Mouse (Mus musculus): ENCODE data around the gene Vav2. TPM values are rescaled to one million over a fixed set of nuclear protein-coding genes. Genes with fewer than 3 reads are reported as not detected.

The Vav2 gene
- polyA plus RNA-seq, 1 experiment: 48.0 TPM

GRCm38 (mm10) chr2:27311606-27312005 lies 115.2 kb downstream of the Vav2 start:
- H3K4me3 ChIP-seq (ENCODE audit: control insufficient read depth, insufficient read depth, low read length): no peak overlapping the region
- no peaks in the 10 kb centered on the region for H3K27me3 ChIP-seq (ENCODE audit: control insufficient read depth, insufficient read depth, low read length)
- TF ChIP-seq CTCF (IDR thresholded peaks at IDR 0.05; ENCODE audit: borderline replicate concordance, control insufficient read depth, extremely low read depth, insufficient read depth, low read length, poor library complexity): no peak
- TF ChIP-seq POLR2A (IDR thresholded peaks at IDR 0.05; ENCODE audit: control insufficient read depth, extremely low read depth, insufficient read depth, low read length, poor library complexity): no peak
- H3K27ac ChIP-seq (ENCODE audit: control insufficient read depth, insufficient read depth, low read length): no peak overlapping the region
- H3K4me1 ChIP-seq (replicated peaks; ENCODE audit: control insufficient read depth, insufficient read depth, low read length): peaks cover 12% of the 10 kb centered on the region
- DNase-seq: no peak
- WGBS: 79% methylated on average over 3 of the region's 3 CpGs
- no peaks in the 10 kb centered on the region for H3K36me3 ChIP-seq (ENCODE audit: control insufficient read depth, insufficient read depth, low read length)

GRCm38 (mm10) chr2:27310908-27311307 lies 115.9 kb downstream of the Vav2 start:
- 95% methylated on average over 5 of the region's 5 CpGs for WGBS
- TF ChIP-seq CTCF (IDR thresholded peaks at IDR 0.05; ENCODE audit: borderline replicate concordance, control insufficient read depth, extremely low read depth, insufficient read depth, low read length, poor library complexity) (no peak), POLR2A (IDR thresholded peaks at IDR 0.05; ENCODE audit: control insufficient read depth, extremely low read depth, insufficient read depth, low read length, poor library complexity) (no peak)
- no peaks in the 10 kb centered on the region for H3K36me3 ChIP-seq (ENCODE audit: control insufficient read depth, insufficient read depth, low read length)
- H3K27me3 ChIP-seq (ENCODE audit: control insufficient read depth, insufficient read depth, low read length): no peaks in the 10 kb centered on the region
- H3K4me3 ChIP-seq (ENCODE audit: control insufficient read depth, insufficient read depth, low read length): no peak overlapping the region
- DNase-seq: no peak
- peaks cover 9% of the 10 kb centered on the region for H3K4me1 ChIP-seq (replicated peaks; ENCODE audit: control insufficient read depth, insufficient read depth, low read length)
- no peak overlapping the region for H3K27ac ChIP-seq (ENCODE audit: control insufficient read depth, insufficient read depth, low read length)

- DNase-seq: no peak
- no peak overlapping the region for H3K27ac ChIP-seq (ENCODE audit: control insufficient read depth, insufficient read depth, low read length)
- TF ChIP-seq CTCF (IDR thresholded peaks at IDR 0.05; ENCODE audit: borderline replicate concordance, control insufficient read depth, extremely low read depth, insufficient read depth, low read length, poor library complexity) (no peak), POLR2A (IDR thresholded peaks at IDR 0.05; ENCODE audit: control insufficient read depth, extremely low read depth, insufficient read depth, low read length, poor library complexity) (no peak)
- H3K27me3 ChIP-seq (ENCODE audit: control insufficient read depth, insufficient read depth, low read length): no peaks in the 10 kb centered on the region
- WGBS: 98% methylated on average over 5 of the region's 5 CpGs
- no peaks in the 10 kb centered on the region for H3K36me3 ChIP-seq (ENCODE audit: control insufficient read depth, insufficient read depth, low read length)
- no peak overlapping the region for H3K4me3 ChIP-seq (ENCODE audit: control insufficient read depth, insufficient read depth, low read length)
- peaks cover 8% of the 10 kb centered on the region for H3K4me1 ChIP-seq (replicated peaks; ENCODE audit: control insufficient read depth, insufficient read depth, low read length)
These were observed 116.6 kb downstream of the Vav2 start for GRCm38 (mm10) chr2:27310221-27310620.

- 88% methylated on average over 8 of the region's 8 CpGs for WGBS
- Histone ChIP-seq H3K4me3 (ENCODE audit: control insufficient read depth, insufficient read depth, low read length) (no peak overlapping the region), H3K4me1 (replicated peaks; ENCODE audit: control insufficient read depth, insufficient read depth, low read length) (peaks cover 9% of the 10 kb centered on the region), H3K27me3 (ENCODE audit: control insufficient read depth, insufficient read depth, low read length) (no peaks in the 10 kb centered on the region), H3K27ac (ENCODE audit: control insufficient read depth, insufficient read depth, low read length) (no peak overlapping the region), H3K36me3 (ENCODE audit: control insufficient read depth, insufficient read depth, low read length) (no peaks in the 10 kb centered on the region)
- TF ChIP-seq CTCF (IDR thresholded peaks at IDR 0.05; ENCODE audit: borderline replicate concordance, control insufficient read depth, extremely low read depth, insufficient read depth, low read length, poor library complexity): no peak
- no peak for TF ChIP-seq POLR2A (IDR thresholded peaks at IDR 0.05; ENCODE audit: control insufficient read depth, extremely low read depth, insufficient read depth, low read length, poor library complexity)
- no peak for DNase-seq
These were observed 120.2 kb downstream of the Vav2 start for GRCm38 (mm10) chr2:27306628-27307027.

GRCm38 (mm10) chr2:27304741-27305140 lies 122.1 kb downstream of the Vav2 start:
- no peak overlapping the region for H3K27ac ChIP-seq (ENCODE audit: control insufficient read depth, insufficient read depth, low read length)
- no peak for TF ChIP-seq CTCF (IDR thresholded peaks at IDR 0.05; ENCODE audit: borderline replicate concordance, control insufficient read depth, extremely low read depth, insufficient read depth, low read length, poor library complexity)
- no peak for TF ChIP-seq POLR2A (IDR thresholded peaks at IDR 0.05; ENCODE audit: control insufficient read depth, extremely low read depth, insufficient read depth, low read length, poor library complexity)
- peaks cover 9% of the 10 kb centered on the region for H3K4me1 ChIP-seq (replicated peaks; ENCODE audit: control insufficient read depth, insufficient read depth, low read length)
- WGBS: 82% methylated on average over 13 of the region's 13 CpGs
- no peaks in the 10 kb centered on the region for H3K27me3 ChIP-seq (ENCODE audit: control insufficient read depth, insufficient read depth, low read length)
- DNase-seq: no peak
- no peak overlapping the region for H3K4me3 ChIP-seq (ENCODE audit: control insufficient read depth, insufficient read depth, low read length)
- H3K36me3 ChIP-seq (ENCODE audit: control insufficient read depth, insufficient read depth, low read length): no peaks in the 10 kb centered on the region

- peak overlapping the region; percentile 52 for H3K27ac ChIP-seq (ENCODE audit: control insufficient read depth, insufficient read depth, low read length)
- no peak for DNase-seq
- H3K4me3 ChIP-seq (ENCODE audit: control insufficient read depth, insufficient read depth, low read length): no peak overlapping the region
- no peak for TF ChIP-seq POLR2A (IDR thresholded peaks at IDR 0.05; ENCODE audit: control insufficient read depth, extremely low read depth, insufficient read depth, low read length, poor library complexity)
- H3K27me3 ChIP-seq (ENCODE audit: control insufficient read depth, insufficient read depth, low read length): no peaks in the 10 kb centered on the region
- H3K36me3 ChIP-seq (ENCODE audit: control insufficient read depth, insufficient read depth, low read length): no peaks in the 10 kb centered on the region
- H3K4me1 ChIP-seq (replicated peaks; ENCODE audit: control insufficient read depth, insufficient read depth, low read length): peaks cover 9% of the 10 kb centered on the region
These were observed 122.8 kb downstream of the Vav2 start for GRCm38 (mm10) chr2:27304074-27304473.

GRCm38 (mm10) chr2:27301444-27302111 lies 125.3 kb downstream of the Vav2 start:
- 96% methylated on average over 12 of the region's 12 CpGs for WGBS
- DNase-seq: no peak
- H3K36me3 ChIP-seq (ENCODE audit: control insufficient read depth, insufficient read depth, low read length): no peaks in the 10 kb centered on the region
- H3K4me3 ChIP-seq (ENCODE audit: control insufficient read depth, insufficient read depth, low read length): no peak overlapping the region
- peaks cover 25% of the 10 kb centered on the region for H3K4me1 ChIP-seq (replicated peaks; ENCODE audit: control insufficient read depth, insufficient read depth, low read length)
- no peaks in the 10 kb centered on the region for H3K27me3 ChIP-seq (ENCODE audit: control insufficient read depth, insufficient read depth, low read length)
- no peak overlapping the region for H3K27ac ChIP-seq (ENCODE audit: control insufficient read depth, insufficient read depth, low read length)
- no peak for TF ChIP-seq POLR2A (IDR thresholded peaks at IDR 0.05; ENCODE audit: control insufficient read depth, extremely low read depth, insufficient read depth, low read length, poor library complexity)
- TF ChIP-seq CTCF (IDR thresholded peaks at IDR 0.05; ENCODE audit: borderline replicate concordance, control insufficient read depth, extremely low read depth, insufficient read depth, low read length, poor library complexity): no peak

Measured in thymus, adult 2 months (tissue).